Mouse (Mus musculus): ENCODE data around the gene Hspb9.

The Hspb9 gene

DNA sequence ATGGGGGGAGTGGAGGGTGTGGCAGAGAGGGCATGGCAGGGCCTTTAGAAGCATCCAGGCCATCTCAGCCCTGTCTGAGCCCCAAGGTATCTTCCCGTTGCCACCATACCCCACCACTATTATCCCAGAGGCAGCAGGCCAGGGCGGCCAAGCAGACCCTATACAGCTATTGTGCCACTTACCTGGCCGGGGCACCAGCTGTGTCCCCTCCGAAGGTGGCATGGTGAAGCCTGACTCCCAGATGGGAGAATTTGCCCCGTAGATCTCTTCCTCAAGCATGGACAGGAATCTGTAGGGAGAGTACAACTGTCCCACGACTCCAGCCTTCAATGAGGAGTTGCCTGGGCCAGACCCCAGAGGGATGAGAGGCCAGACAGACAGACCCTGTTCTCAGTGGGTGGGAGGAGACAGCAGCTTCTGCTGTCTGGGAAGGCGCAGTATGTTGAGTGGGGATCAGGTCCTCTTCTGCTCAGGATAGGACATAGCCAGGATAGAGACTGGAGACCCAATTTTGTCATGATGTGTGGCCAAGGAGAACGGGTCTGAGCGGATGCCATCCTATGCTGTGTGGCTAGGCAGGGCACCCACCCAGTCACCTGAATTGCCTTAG lies 4.3 kb upstream of the Hspb9 start:
- DNase-seq: no peak

- no peak for DNase-seq
Measured at GRCm38 (mm10) chr11:100710528-100710927, 3.1 kb upstream of the Hspb9 start.

- DNase-seq: no peak
Measured at GRCm38 (mm10) chr11:100710977-100711376, 2.7 kb upstream of the Hspb9 start.

GRCm38 (mm10) chr11:100711783-100712615 lies 1.7 kb upstream of the Hspb9 start, which contains the start of gene Kat2a:
Gene Kat2a, minus strand, starts transcription at chr11:100712465.
- peak; percentile 92 for DNase-seq

DNA sequence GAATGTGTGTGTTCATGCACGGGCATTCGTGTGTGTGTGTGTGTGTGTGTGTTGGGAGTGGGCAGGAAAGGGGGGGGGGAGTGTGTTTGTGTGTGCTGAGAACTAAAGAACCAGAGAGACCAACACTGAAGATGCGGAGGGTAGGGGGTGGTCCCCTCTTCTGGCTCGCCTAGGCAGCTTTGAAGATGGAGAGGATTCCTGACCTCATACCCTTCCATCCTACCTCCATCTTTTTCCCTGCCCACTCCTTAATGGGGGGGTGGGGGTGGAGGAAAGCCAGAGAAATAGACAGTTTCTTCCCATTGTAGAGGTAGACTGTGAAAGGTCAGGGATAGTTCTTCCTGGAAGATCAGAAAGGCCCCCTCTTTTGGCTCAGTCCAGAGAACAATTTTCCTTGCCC lies 476 bp upstream of the Hspb9 start:
- DNase-seq: no peak

DNA sequence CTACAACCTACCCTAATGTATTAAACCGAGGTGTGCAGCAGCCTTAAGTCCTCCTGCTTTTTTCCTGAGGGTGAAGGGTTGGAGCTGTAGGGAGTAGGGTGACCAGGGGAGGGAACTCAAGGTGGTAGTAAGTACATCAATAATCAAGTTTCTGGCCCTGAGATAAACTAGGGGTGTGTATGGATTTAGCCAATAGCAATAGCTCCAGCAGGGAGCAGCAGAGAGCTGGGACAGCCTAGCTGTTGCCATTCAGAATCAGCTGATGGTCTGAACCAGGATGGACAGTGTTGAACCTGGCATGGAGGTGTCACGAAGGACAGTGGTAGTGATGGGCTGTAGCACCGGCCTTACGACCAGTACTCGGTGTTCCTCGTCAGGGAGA lies 875 bp downstream of the Hspb9 start:
- peak; percentile 89 for DNase-seq

GRCm38 (mm10) chr11:100714948-100715347 lies 1.3 kb downstream of the Hspb9 start:
- DNase-seq: no peak

- no peak for DNase-seq
Measured at GRCm38 (mm10) chr11:100716649-100717048, 3.0 kb downstream of the Hspb9 start.

DNA sequence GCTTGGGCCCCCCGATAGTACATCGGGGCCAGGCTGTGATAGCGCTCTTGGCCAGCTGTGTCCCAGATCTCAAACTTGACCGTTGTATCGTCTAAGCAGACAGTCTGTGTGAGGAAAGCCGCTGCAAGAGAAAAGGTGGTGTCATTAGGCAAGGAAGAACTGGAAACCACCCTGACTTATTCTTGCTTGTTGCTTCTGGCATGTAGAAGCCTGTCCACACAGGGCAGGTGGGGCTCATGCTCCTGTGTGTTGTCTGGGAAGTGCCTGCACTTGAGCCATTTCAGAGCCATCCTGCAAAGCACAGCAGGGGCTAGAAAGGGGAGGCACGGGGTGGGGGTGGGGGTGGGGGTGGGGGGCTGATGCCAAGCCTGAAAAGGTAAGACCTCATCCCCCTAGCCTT lies 4.8 kb downstream of the Hspb9 start:
- no peak for DNase-seq

- DNase-seq: peak; percentile 43
Measured at GRCm38 (mm10) chr11:100718866-100719265, 5.2 kb downstream of the Hspb9 start.

- peak; percentile 39 for DNase-seq
Measured at GRCm38 (mm10) chr11:100719312-100719711, 5.7 kb downstream of the Hspb9 start.

- no peak for DNase-seq
Measured at GRCm38 (mm10) chr11:100719893-100720292, 6.2 kb downstream of the Hspb9 start.

DNA sequence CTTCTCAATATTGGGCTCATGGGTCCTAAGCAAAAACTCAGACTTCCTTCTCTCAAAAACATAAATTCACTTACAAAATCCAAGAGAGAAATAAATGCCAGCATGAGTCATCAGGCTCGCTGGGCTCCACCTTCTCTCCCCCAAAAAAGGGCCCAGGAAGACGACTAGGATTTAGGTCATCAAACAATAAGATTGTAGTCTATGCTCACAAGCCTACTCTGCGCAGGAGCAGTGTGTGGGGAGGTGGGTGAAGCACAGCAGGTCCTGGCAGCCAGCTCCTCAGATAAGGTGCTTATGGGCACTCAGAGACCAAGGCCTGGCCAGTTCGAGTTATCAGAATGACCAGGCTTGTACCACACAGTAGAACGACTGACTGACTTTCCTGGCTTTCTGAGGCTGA lies 6.7 kb downstream of the Hspb9 start:
- DNase-seq: no peak

DNA sequence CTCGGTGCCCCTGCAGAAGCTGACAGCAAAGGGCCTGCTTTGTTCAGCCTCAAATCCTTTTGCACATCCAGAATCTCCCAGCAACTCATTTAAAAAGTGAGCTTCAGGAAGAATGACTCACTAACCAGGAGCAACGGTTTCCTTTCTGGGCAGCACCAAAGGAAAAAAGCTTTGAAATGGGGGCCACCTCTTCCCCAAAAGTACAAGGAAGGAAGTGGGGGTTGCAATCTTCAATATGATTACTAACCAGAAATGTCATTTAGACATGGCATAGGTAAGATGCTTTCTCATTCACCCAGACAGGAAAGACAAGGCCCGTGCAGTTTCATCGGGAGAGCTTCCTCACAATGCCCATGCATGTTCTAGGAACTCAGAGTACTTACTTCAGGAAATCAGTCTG lies 7.6 kb downstream of the Hspb9 start:
- peak; percentile 50 for DNase-seq

DNA sequence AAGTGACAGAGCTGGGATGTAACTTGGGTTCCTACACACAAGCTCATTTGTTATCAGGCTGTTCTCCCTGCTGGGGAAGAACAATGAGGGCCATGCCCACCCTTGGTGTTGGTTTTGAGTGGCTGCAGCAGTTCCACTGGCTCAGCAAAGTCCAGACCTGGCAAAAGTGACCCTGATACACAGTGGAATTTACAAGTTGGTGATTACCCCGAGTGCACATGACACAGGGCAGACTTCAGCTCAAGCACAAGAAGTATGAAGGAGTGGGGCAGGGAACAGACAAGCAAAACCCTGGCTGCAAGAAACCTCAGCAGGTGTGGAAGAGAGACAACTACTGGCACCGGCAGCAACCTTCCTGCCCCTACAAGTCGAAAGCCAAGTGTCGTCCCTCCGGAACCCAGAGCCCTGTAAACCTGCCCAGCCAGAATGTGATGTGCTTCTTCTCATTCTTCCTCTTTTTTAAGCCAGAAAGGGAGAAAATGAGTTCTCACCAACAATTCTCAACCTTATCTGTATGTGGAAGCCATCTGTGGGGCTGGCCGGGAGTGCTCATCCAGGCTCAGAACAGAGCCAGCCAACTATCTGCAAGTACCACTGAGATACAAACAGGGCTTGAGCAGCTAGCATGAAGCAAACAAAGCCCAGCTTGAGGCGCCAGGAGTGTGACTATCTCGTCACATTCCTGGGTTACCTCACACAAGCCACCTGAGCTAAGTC lies 8.3 kb downstream of the Hspb9 start:
- DNase-seq: peak; percentile 75

- DNase-seq: peak; percentile 44
Measured at GRCm38 (mm10) chr11:100722493-100723028, 8.9 kb downstream of the Hspb9 start.

GRCm38 (mm10) chr11:100724919-100725512 lies 11.4 kb downstream of the Hspb9 start:
- peak; percentile 53 for DNase-seq

DNA sequence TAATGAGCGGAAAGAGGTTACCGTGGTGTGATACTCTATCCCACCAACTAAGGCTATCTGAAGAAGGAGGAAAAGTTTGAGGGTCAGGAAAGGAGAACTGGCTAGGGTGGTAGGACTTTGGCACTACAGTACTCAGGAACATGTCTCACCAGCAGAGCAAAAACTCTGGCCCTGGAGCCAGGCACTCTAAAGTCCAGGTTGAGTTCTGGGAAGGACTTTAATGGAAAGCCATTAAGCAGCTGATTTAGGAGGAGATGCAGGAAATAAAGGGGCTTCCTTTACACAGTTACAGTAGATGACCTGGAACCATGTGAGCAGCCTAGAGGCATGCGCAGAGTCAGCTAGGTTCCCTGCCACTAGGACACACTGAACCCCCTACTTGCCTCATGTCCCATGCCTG lies 13.6 kb downstream of the Hspb9 start:
- DNase-seq: peak; percentile 53

DNA sequence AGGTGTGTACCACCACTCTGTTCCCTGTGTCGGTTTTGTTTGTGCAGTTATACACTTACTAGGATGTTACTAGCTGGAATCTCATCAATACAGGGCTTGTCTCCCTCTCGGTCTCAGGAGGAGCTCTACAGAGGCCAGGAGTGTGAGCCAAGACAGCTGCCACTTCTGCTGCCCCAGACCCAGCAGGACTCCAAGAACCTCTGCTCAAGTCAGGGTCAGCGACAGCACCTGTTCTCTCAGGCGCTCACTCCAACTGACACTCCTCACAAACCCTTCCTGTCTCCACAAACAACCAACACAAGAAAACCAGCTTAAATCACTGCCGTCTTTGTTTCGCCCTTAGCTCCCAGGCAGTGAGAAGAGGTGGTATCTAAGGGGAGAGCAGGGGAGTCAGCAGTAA lies 15.0 kb downstream of the Hspb9 start:
- DNase-seq: no peak

DNA sequence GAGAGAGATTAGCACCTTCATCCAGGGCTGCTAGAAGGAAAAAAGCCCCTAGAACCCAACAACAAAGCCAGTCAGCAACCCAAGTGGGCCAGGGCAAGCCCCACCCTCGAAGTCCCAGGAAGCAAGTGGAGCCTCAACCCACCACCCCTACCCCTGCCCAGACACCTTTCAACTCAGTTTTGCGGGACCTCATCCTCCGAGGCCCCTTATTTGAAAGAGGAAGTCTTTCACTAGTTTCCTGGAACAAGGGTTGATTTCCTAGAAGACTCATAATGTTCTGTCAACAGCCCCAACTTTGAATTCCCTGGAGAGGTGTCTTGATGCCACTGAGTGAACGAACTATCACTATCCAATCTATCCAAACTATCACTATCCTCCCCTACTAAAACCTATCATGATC lies 16.3 kb downstream of the Hspb9 start:
- no peak for DNase-seq

- DNase-seq: peak; percentile 46
Measured at GRCm38 (mm10) chr11:100730477-100731205, 17.0 kb downstream of the Hspb9 start.

GRCm38 (mm10) chr11:100735134-100735865 lies 21.6 kb downstream of the Hspb9 start:
- DNase-seq: no peak
